Mouse (Mus musculus) erythroblast, embryonic 14.5 days (primary cell): Measurements from ENCODE around the gene Xpnpep1.

Source experiments
- GATA1 ChIP-seq: IDR thresholded peaks from 2 replicates; pipeline ENCODE4 v1.6.1; 2012; ENCODE audit warnings: low read length, inconsistent platforms, mixed read lengths
- TAL1 ChIP-seq: IDR thresholded peaks from 3 replicates; pipeline ENCODE4 v1.6.1; 2012; ENCODE audit warnings: low read length, inconsistent platforms, mixed read lengths

DNA sequence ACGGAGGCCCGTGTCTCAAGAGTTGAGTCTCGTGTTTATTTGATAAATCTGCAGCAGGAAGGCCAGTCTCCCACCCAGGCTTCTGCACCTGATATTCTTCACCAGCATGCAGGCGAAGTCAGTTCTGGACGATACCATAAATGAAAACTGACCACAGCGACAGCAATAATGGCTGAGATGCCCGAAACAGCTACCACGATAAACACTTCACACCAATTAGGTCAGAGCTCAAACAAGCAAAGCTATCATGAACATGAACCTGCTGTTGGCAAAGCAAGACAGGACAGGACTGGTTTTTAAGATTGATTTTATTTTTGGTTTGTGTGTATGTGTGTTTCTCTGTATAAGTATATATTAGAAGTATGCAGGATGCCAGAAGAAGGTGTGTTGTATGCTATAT is 42.8 kb upstream of the Xpnpep1 start:
- TF ChIP-seq GATA1 (no peak), TAL1 (no peak)
